Mouse (Mus musculus) telencephalon, adult 2 months (tissue): ENCODE measurements around the gene Gmnn.
"Not testable (repeated sequence)": the region's sequence is repeated elsewhere in the genome, so short reads cannot be mapped to it uniquely, and the experiment has no call there.

ENCODE experiments used
- DNase-seq: peaks from one replicate; pipeline ENCODE4 v3.0.0-alpha.2; 2011; ENCODE audit warnings: low read depth, low spot score

The Gmnn gene

GRCm38 (mm10) chr13:24761403-24762227 lies at the start of gene Gmnn:
Gmnn (minus strand) TSS chr13:24761923.
- DNase-seq, result peak; percentile 40

- DNase-seq, result no peak
These were observed 44.4 kb upstream of the Gmnn start for GRCm38 (mm10) chr13:24806079-24806478.

- DNase-seq, result no peak
These were observed 41.5 kb upstream of the Gmnn start for GRCm38 (mm10) chr13:24803196-24803595.

GRCm38 (mm10) chr13:24802131-24802691 lies 40.5 kb upstream of the Gmnn start:
- peak; percentile 18 for DNase-seq

- DNase-seq, result no peak
These were observed 39.7 kb upstream of the Gmnn start, which contains the start of gene BC005537 for GRCm38 (mm10) chr13:24801308-24801921. BC005537 (plus strand) TSS chr13:24801657.

- DNase-seq, result peak; percentile 97
These were observed 39.1 kb upstream of the Gmnn start for GRCm38 (mm10) chr13:24800674-24801307.

- DNase-seq, result peak; percentile 21
These were observed 38.4 kb upstream of the Gmnn start for GRCm38 (mm10) chr13:24799925-24800673.

GRCm38 (mm10) chr13:24799378-24799777 lies 37.7 kb upstream of the Gmnn start:
- no peak for DNase-seq

GRCm38 (mm10) chr13:24798686-24799085 lies 37.0 kb upstream of the Gmnn start:
- no peak for DNase-seq

GRCm38 (mm10) chr13:24792411-24793045 lies 30.8 kb upstream of the Gmnn start:
- peak; percentile 55 for DNase-seq

- no peak for DNase-seq
These were observed 29.6 kb upstream of the Gmnn start for GRCm38 (mm10) chr13:24791349-24791748.

GRCm38 (mm10) chr13:24787477-24787876 lies 25.8 kb upstream of the Gmnn start:
- DNase-seq, result peak; percentile 48

- DNase-seq, result peak; percentile 52
These were observed 24.3 kb upstream of the Gmnn start for GRCm38 (mm10) chr13:24786014-24786490.

- no peak for DNase-seq
These were observed 20.2 kb upstream of the Gmnn start for GRCm38 (mm10) chr13:24781916-24782315.

- no peak for DNase-seq
These were observed 17.1 kb upstream of the Gmnn start for GRCm38 (mm10) chr13:24778706-24779380.

- no peak for DNase-seq
These were observed 16.3 kb upstream of the Gmnn start for GRCm38 (mm10) chr13:24778026-24778425.

- no peak for DNase-seq
These were observed 14.6 kb upstream of the Gmnn start for GRCm38 (mm10) chr13:24776146-24776844.

- DNase-seq, result not testable (repeated sequence)
These were observed 9.8 kb upstream of the Gmnn start for GRCm38 (mm10) chr13:24771482-24771881.

GRCm38 (mm10) chr13:24767809-24768208 lies 6.1 kb upstream of the Gmnn start:
- not testable (repeated sequence) for DNase-seq

- no peak for DNase-seq
These were observed 531 bp upstream of the Gmnn start for GRCm38 (mm10) chr13:24762254-24762653.
